Mouse (Mus musculus): ENCODE data around the gene Itk. TPM values are rescaled to one million over a fixed set of nuclear protein-coding genes. Genes with fewer than 3 reads are reported as not detected.

The Itk gene
- polyA plus RNA-seq, 1 experiment, result 0.05 TPM

GRCm38 (mm10) chr11:46311703-46312522 is 77.4 kb downstream of the Itk start:
- H3ac ChIP-seq (ENCODE audit: control insufficient read depth, insufficient read length, low read depth), result peak overlapping the region; percentile 36
- H3K36me3 ChIP-seq (ENCODE audit: control insufficient read depth, insufficient read depth), result no peaks in the 10 kb centered on the region
- no peak for TF ChIP-seq MYOD1 (IDR thresholded peaks at IDR 0.05; ENCODE audit: control insufficient read depth, insufficient read length, low read depth)
- TF ChIP-seq CEBPB (IDR thresholded peaks at IDR 0.05; ENCODE audit: low read depth), result no peak
- no peak for TF ChIP-seq USF1 (IDR thresholded peaks at IDR 0.05; ENCODE audit: low read depth)
- no peak for TF ChIP-seq MAX (IDR thresholded peaks at IDR 0.05)
- no peak for TF ChIP-seq FOSL1 (IDR thresholded peaks at IDR 0.05; ENCODE audit: insufficient read depth, low read length, poor library complexity, severe bottlenecking)
- TF ChIP-seq CTCF (IDR thresholded peaks at IDR 0.05; ENCODE audit: control insufficient read depth, insufficient read depth, insufficient read length), result no peak
- TF ChIP-seq MYOG (IDR thresholded peaks at IDR 0.05; ENCODE audit: control insufficient read depth, extremely low read depth, insufficient read length), result no peak
- H3K79me3 ChIP-seq (ENCODE audit: low read depth), result no peaks in the 10 kb centered on the region
- H3K27me3 ChIP-seq (ENCODE audit: control insufficient read depth, insufficient read depth, insufficient read length), result no peaks in the 10 kb centered on the region
- H3K4me3 ChIP-seq (ENCODE audit: insufficient read depth, poor library complexity, severe bottlenecking), result peak overlapping the region; percentile 25
- H3K79me2 ChIP-seq (ENCODE audit: control insufficient read depth, insufficient read depth), result no peaks in the 10 kb centered on the region

- H3K79me2 ChIP-seq (ENCODE audit: control insufficient read depth, insufficient read depth), result no peaks in the 10 kb centered on the region
- TF ChIP-seq CTCF (IDR thresholded peaks at IDR 0.05; ENCODE audit: control insufficient read depth, insufficient read depth, insufficient read length) (no peak), CEBPB (IDR thresholded peaks at IDR 0.05; ENCODE audit: low read depth) (no peak), MAX (IDR thresholded peaks at IDR 0.05) (no peak), MYOD1 (IDR thresholded peaks at IDR 0.05; ENCODE audit: control insufficient read depth, insufficient read length, low read depth) (no peak), MYOG (IDR thresholded peaks at IDR 0.05; ENCODE audit: control insufficient read depth, extremely low read depth, insufficient read length) (no peak), USF1 (IDR thresholded peaks at IDR 0.05; ENCODE audit: low read depth) (no peak), FOSL1 (IDR thresholded peaks at IDR 0.05; ENCODE audit: insufficient read depth, low read length, poor library complexity, severe bottlenecking) (no peak)
- H3K27me3 ChIP-seq (ENCODE audit: control insufficient read depth, insufficient read depth, insufficient read length), result no peaks in the 10 kb centered on the region
- no peak overlapping the region for H3K4me3 ChIP-seq (ENCODE audit: insufficient read depth, poor library complexity, severe bottlenecking)
- H3K79me3 ChIP-seq (ENCODE audit: low read depth), result no peaks in the 10 kb centered on the region
- no peak overlapping the region for H3ac ChIP-seq (ENCODE audit: control insufficient read depth, insufficient read length, low read depth)
- no peaks in the 10 kb centered on the region for H3K36me3 ChIP-seq (ENCODE audit: control insufficient read depth, insufficient read depth)
Measured at GRCm38 (mm10) chr11:46311181-46311702, 78.1 kb downstream of the Itk start.

GRCm38 (mm10) chr11:46310647-46311063 is 78.7 kb downstream of the Itk start:
- Histone ChIP-seq H3K79me2 (ENCODE audit: control insufficient read depth, insufficient read depth) (no peaks in the 10 kb centered on the region), H3K4me3 (ENCODE audit: insufficient read depth, poor library complexity, severe bottlenecking) (no peak overlapping the region), H3ac (ENCODE audit: control insufficient read depth, insufficient read length, low read depth) (no peak overlapping the region), H3K79me3 (ENCODE audit: low read depth) (no peaks in the 10 kb centered on the region), H3K27me3 (ENCODE audit: control insufficient read depth, insufficient read depth, insufficient read length) (no peaks in the 10 kb centered on the region), H3K36me3 (ENCODE audit: control insufficient read depth, insufficient read depth) (no peaks in the 10 kb centered on the region)
- no peak for TF ChIP-seq MAX (IDR thresholded peaks at IDR 0.05)
- no peak for TF ChIP-seq MYOD1 (IDR thresholded peaks at IDR 0.05; ENCODE audit: control insufficient read depth, insufficient read length, low read depth)
- TF ChIP-seq FOSL1 (IDR thresholded peaks at IDR 0.05; ENCODE audit: insufficient read depth, low read length, poor library complexity, severe bottlenecking), result no peak
- no peak for TF ChIP-seq MYOG (IDR thresholded peaks at IDR 0.05; ENCODE audit: control insufficient read depth, extremely low read depth, insufficient read length)
- no peak for TF ChIP-seq CEBPB (IDR thresholded peaks at IDR 0.05; ENCODE audit: low read depth)

- Histone ChIP-seq H3K79me3 (ENCODE audit: low read depth) (no peaks in the 10 kb centered on the region), H3ac (ENCODE audit: control insufficient read depth, insufficient read length, low read depth) (no peak overlapping the region), H3K79me2 (ENCODE audit: control insufficient read depth, insufficient read depth) (no peaks in the 10 kb centered on the region), H3K4me3 (ENCODE audit: insufficient read depth, poor library complexity, severe bottlenecking) (no peak overlapping the region), H3K36me3 (ENCODE audit: control insufficient read depth, insufficient read depth) (no peaks in the 10 kb centered on the region), H3K27me3 (ENCODE audit: control insufficient read depth, insufficient read depth, insufficient read length) (no peaks in the 10 kb centered on the region)
- TF ChIP-seq USF1 (IDR thresholded peaks at IDR 0.05; ENCODE audit: low read depth) (no peak), CTCF (IDR thresholded peaks at IDR 0.05; ENCODE audit: control insufficient read depth, insufficient read depth, insufficient read length) (no peak), FOSL1 (IDR thresholded peaks at IDR 0.05; ENCODE audit: insufficient read depth, low read length, poor library complexity, severe bottlenecking) (no peak), MYOD1 (IDR thresholded peaks at IDR 0.05; ENCODE audit: control insufficient read depth, insufficient read length, low read depth) (no peak), MAX (IDR thresholded peaks at IDR 0.05) (no peak), CEBPB (IDR thresholded peaks at IDR 0.05; ENCODE audit: low read depth) (no peak), MYOG (IDR thresholded peaks at IDR 0.05; ENCODE audit: control insufficient read depth, extremely low read depth, insufficient read length) (no peak)
Measured at GRCm38 (mm10) chr11:46309808-46310555, 79.3 kb downstream of the Itk start.

GRCm38 (mm10) chr11:46309111-46309741 is 80.1 kb downstream of the Itk start:
- no peak overlapping the region for H3K4me3 ChIP-seq (ENCODE audit: insufficient read depth, poor library complexity, severe bottlenecking)
- no peaks in the 10 kb centered on the region for H3K79me2 ChIP-seq (ENCODE audit: control insufficient read depth, insufficient read depth)
- H3ac ChIP-seq (ENCODE audit: control insufficient read depth, insufficient read length, low read depth), result no peak overlapping the region
- H3K36me3 ChIP-seq (ENCODE audit: control insufficient read depth, insufficient read depth), result no peaks in the 10 kb centered on the region
- no peaks in the 10 kb centered on the region for H3K79me3 ChIP-seq (ENCODE audit: low read depth)
- no peak for TF ChIP-seq FOSL1 (IDR thresholded peaks at IDR 0.05; ENCODE audit: insufficient read depth, low read length, poor library complexity, severe bottlenecking)
- TF ChIP-seq USF1 (IDR thresholded peaks at IDR 0.05; ENCODE audit: low read depth), result no peak
- TF ChIP-seq CEBPB (IDR thresholded peaks at IDR 0.05; ENCODE audit: low read depth), result no peak
- no peak for TF ChIP-seq MYOD1 (IDR thresholded peaks at IDR 0.05; ENCODE audit: control insufficient read depth, insufficient read length, low read depth)
- TF ChIP-seq MYOG (IDR thresholded peaks at IDR 0.05; ENCODE audit: control insufficient read depth, extremely low read depth, insufficient read length), result no peak
- H3K27me3 ChIP-seq (ENCODE audit: control insufficient read depth, insufficient read depth, insufficient read length), result no peaks in the 10 kb centered on the region
